Mouse (Mus musculus) heart, postnatal 0 days (tissue): ENCODE measurements around the gene Wdr78. TPM values are rescaled to one million over a fixed set of nuclear protein-coding genes. Genes with fewer than 3 reads are reported as not detected.

ENCODE experiments used
- ATAC-seq: fragments of 200-750 bp; cut with Nextera tagmentation; 2 replicates; pipeline ENCODE4 v1.8.0; 2017; ENCODE audit warnings: low read depth, moderate number of reproducible peaks, moderate library complexity; ENCODE audit not compliant: insufficient read depth
- DNase-seq: peaks from one replicate; pipeline ENCODE4 v3.0.0-alpha.2; 2016; ENCODE audit warnings: low spot score
- H3K27ac ChIP-seq: fragments of 300-500 bp; sonication (generic); 2 replicates; pipeline ENCODE4 v1.5.1; 2014; ENCODE audit warnings: low read depth, mild to moderate bottlenecking
- H3K27me3 ChIP-seq: fragments of 300-500 bp; sonication (generic); 2 replicates; pipeline ENCODE4 v1.6.1; 2014; ENCODE audit warnings: low read length, mixed read lengths; ENCODE audit not compliant: control insufficient read depth, insufficient read depth
- H3K36me3 ChIP-seq: fragments of 300-500 bp; sonication (generic); replicated peaks from 2 replicates; pipeline ENCODE4 v1.6.1; 2014; ENCODE audit warnings: low read length, mixed read lengths; ENCODE audit not compliant: control insufficient read depth, insufficient read depth
- H3K4me1 ChIP-seq: fragments of 300-500 bp; sonication (generic); 2 replicates; pipeline ENCODE4 v1.6.1; 2014; ENCODE audit warnings: antibody characterized with exemption; ENCODE audit not compliant: control insufficient read depth, insufficient read depth
- H3K4me2 ChIP-seq: fragments of 300-500 bp; sonication (generic); 2 replicates; pipeline ENCODE4 v1.6.1; 2014; ENCODE audit warnings: low read depth, mild to moderate bottlenecking, low read length, moderate library complexity
- H3K4me3 ChIP-seq: fragments of 300-500 bp; sonication (generic); 2 replicates; pipeline ENCODE4 v1.5.1; 2014; ENCODE audit warnings: low read depth, low read length
- H3K9ac ChIP-seq: fragments of 300-500 bp; sonication (generic); replicated peaks from 2 replicates; pipeline ENCODE4 v1.6.1; 2014; ENCODE audit warnings: low read depth, low read length, mixed read lengths
- H3K9me3 ChIP-seq: fragments of 300-500 bp; sonication (generic); replicated peaks from 2 replicates; pipeline ENCODE4 v1.6.1; 2016; ENCODE audit warnings: low read length; ENCODE audit not compliant: control insufficient read depth
- CTCF ChIP-seq: IDR thresholded peaks from 2 replicates; pipeline ENCODE4 v1.5.1; 2016; ENCODE audit warnings: antibody characterized with exemption, control low read depth, low read depth
- EP300 ChIP-seq: IDR thresholded peaks from 2 replicates; pipeline ENCODE4 v1.6.1; 2016; ENCODE audit warnings: antibody characterized with exemption, low read depth
- WGBS: fragments of 180-500 bp; shearing (Covaris S2); extraction: QIAGEN DNeasy Blood & Tissue Kit; methylation state at CpG from one replicate; pipeline ENCODE4 v1.1.7; 2014; 5-methylcytosine and 5-hydroxymethylcytosine counted together
- polyA plus RNA-seq: library from polyadenylated mRNA; unstranded; fragments of >200 nt; fragmentation: Nextera tagmentation; extraction: Ambion mirVana; gene quantifications from 2 replicates; pipeline ENCODE4 v1.2.1, GENCODE M21; 2015
- total RNA-seq: library from RNA; depleted of rRNA; stranded (reverse); fragments of >200 nt; gene quantifications from 2 replicates; pipeline ENCODE4 v1.2.3, GENCODE M21; 2014; ENCODE audit warnings: low replicate concordance

The Wdr78 gene
- total and polyA plus RNA-seq, 2 experiments from 2014 or later: 0.11 to 0.18 TPM

DNA sequence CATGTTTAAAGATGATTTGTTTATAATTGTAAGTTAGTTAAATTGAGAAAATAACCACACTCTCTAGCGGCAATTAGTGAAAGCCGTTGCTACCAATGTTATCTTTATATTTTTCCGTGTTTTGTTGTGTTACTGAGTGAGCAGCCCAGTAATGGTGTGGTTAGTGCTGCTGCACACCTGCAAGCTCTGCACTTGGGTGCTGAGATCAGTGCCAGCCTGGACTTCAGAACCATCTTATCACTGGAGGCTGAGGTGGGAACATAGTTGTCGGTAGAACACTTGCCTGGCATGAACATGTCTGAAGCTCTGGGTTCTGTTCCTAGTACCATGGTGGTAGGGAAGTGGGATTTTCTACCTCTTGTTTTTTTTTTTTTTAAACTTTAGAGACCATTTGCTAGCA, 12.2 kb upstream of the Wdr78 start:
- Histone ChIP-seq H3K27ac (no peak overlapping the region), H3K27me3 (no peaks in the 10 kb centered on the region), H3K4me2 (no peak overlapping the region; the same call in 1 of the 2 replicates), H3K4me1 (peaks cover 4% of the 10 kb centered on the region; the same call in 1 of the 2 replicates), H3K36me3 (peaks cover 12% of the 10 kb centered on the region), H3K9me3 (no peaks in the 10 kb centered on the region), H3K9ac (no peak overlapping the region), H3K4me3 (no peak overlapping the region)
- WGBS: 68% methylated on average over 4 of the region's 4 CpGs
- TF ChIP-seq EP300 (no peak), CTCF (no peak)
- DNase-seq (no peak), ATAC-seq (no peak)

GRCm38 (mm10) chr4:103123606-103124005, 9.3 kb upstream of the Wdr78 start:
- H3K9me3 ChIP-seq: no peaks in the 10 kb centered on the region
- no peak overlapping the region for H3K27ac ChIP-seq
- TF ChIP-seq CTCF: no peak
- no peaks in the 10 kb centered on the region for H3K36me3 ChIP-seq
- H3K4me3 ChIP-seq: no peak overlapping the region
- ATAC-seq (no peak), DNase-seq (no peak)
- no peak overlapping the region for H3K9ac ChIP-seq
- H3K27me3 ChIP-seq: no peaks in the 10 kb centered on the region
- H3K4me2 ChIP-seq: no peak overlapping the region
- peaks cover 15% of the 10 kb centered on the region for H3K4me1 ChIP-seq

DNA sequence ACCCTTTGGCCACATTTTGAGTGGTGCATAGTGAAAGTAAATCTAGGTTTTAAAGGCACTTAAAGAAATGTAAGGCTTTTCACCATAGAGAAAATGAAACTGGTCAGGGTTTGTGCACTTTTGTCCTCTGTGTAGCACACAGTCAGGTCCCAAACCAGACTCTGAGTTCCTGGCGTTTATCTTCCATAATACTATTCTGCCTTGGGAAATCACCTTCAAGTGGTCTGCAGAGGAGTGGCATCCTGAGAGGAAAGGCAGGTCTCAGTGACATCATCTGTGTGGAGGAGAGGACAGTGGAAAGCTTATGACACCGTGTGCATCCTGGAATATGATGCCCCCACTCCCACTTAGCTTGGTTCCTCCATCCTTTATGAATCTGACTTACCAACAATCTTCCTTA, 8.7 kb upstream of the Wdr78 start:
- TF ChIP-seq EP300 (no peak), CTCF (no peak)
- H3K36me3 ChIP-seq: no peaks in the 10 kb centered on the region
- H3K9me3 ChIP-seq: no peaks in the 10 kb centered on the region
- H3K4me1 ChIP-seq: peaks cover 15% of the 10 kb centered on the region
- H3K9ac ChIP-seq: no peak overlapping the region
- DNase-seq (no peak), ATAC-seq (no peak)
- WGBS: 5% methylated on average over 2 of the region's 2 CpGs
- H3K27ac ChIP-seq: peak overlapping the region; percentile 5
- H3K4me3 ChIP-seq: peak overlapping the region; percentile 6; the same call in 1 of the 2 replicates
- no peaks in the 10 kb centered on the region for H3K27me3 ChIP-seq
- H3K4me2 ChIP-seq: peak overlapping the region; percentile 6

DNA sequence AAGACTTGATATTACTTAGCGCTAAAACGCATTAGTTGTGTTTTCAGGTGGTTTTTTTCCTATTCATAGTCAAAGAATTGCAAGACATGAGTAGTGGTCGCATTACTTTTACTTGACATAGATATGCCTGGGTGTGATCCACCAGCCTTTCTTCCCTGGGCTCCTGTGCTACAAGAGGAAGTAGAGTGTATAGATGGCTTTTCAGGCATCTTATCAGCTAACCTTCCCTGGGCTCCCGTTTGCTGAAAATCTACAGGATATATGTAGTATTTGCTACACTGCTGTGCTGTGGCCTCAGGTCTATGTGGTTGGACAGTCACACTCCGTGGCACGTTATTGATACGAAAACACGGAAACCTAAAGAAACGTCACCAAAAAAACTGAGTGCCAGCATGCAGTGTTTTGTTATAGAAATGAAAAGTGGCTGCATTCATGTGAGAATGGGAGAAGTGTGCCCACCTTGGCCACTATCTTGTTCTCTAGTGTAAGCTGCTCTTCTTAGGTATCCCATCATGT, 6.6 kb upstream of the Wdr78 start:
- WGBS: 69% methylated on average over 9 of the region's 9 CpGs
- Histone ChIP-seq H3K4me3 (peak overlapping the region; percentile 94; the same call in 1 of the 2 replicates), H3K27me3 (no peaks in the 10 kb centered on the region), H3K27ac (no peak overlapping the region), H3K9me3 (no peaks in the 10 kb centered on the region), H3K36me3 (peaks cover 5% of the 10 kb centered on the region; the same call in 1 of the 2 replicates), H3K9ac (peak overlapping the region; percentile 97; the same call in 1 of the 2 replicates), H3K4me1 (peaks cover 15% of the 10 kb centered on the region), H3K4me2 (peak overlapping the region; percentile 81)
- ATAC-seq (no peak), DNase-seq (no peak)
- TF ChIP-seq EP300: no peak
- no peak for TF ChIP-seq CTCF

DNA sequence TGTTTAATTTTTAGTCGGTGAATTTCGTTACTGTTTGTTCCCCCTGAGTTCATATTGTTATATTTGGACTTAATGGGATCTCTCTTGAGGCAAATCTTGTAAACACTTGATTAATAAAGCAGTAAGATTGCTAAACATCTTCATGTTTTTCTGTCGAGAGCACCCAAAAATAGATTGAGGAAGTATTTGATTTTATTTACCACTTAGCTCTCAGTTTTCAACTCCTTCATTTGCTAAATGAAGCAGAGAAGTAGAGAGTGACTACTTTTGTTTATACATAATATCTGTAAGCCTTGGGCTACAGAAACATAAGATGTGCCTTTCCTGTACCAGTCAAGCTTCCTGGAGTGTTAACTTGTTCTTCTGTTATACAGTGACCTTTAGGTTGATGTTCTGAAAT, 6.0 kb upstream of the Wdr78 start:
- H3K27ac ChIP-seq: peak overlapping the region; percentile 99
- ATAC-seq (no peak), DNase-seq (no peak)
- peak overlapping the region; percentile 94 for H3K4me3 ChIP-seq
- TF ChIP-seq EP300: no peak
- no peak for TF ChIP-seq CTCF
- peaks cover 5% of the 10 kb centered on the region; the same call in 1 of the 2 replicates for H3K36me3 ChIP-seq
- H3K4me1 ChIP-seq: peaks cover 18% of the 10 kb centered on the region
- peak overlapping the region; percentile 97 for H3K9ac ChIP-seq
- 21% methylated on average over 3 of the region's 3 CpGs for WGBS
- H3K27me3 ChIP-seq: no peaks in the 10 kb centered on the region
- no peaks in the 10 kb centered on the region for H3K9me3 ChIP-seq
- peak overlapping the region; percentile 81 for H3K4me2 ChIP-seq

DNA sequence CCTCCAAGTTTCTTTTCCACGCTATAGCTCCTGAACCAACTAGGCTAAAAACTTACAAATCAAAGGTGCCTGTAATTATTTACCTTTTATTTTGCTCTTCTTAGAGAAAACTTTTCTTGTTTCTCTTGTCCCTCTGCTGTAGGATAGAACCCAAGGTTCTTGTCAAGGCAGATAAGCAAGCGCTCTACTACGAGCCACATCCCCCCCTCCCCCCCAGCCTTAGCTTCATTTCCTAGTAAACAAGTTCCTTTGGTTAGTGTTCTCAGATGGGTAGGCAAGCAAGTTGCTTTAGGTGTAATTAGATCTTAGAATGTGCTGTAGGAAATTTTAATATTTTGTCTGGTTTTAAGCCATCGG, 5.7 kb upstream of the Wdr78 start:
- Histone ChIP-seq H3K4me3 (peak overlapping the region; percentile 94), H3K36me3 (peaks cover 5% of the 10 kb centered on the region; the same call in 1 of the 2 replicates), H3K4me2 (peak overlapping the region; percentile 81), H3K27ac (peak overlapping the region; percentile 99), H3K4me1 (peaks cover 21% of the 10 kb centered on the region), H3K9ac (peak overlapping the region; percentile 97), H3K9me3 (no peaks in the 10 kb centered on the region), H3K27me3 (no peaks in the 10 kb centered on the region)
- no peak for ATAC-seq
- 9% methylated on average over 4 of the region's 4 CpGs for WGBS
- DNase-seq: no peak
- TF ChIP-seq EP300: no peak
- no peak for TF ChIP-seq CTCF
